Mouse (Mus musculus): ENCODE measurements around the gene Med23.

Med23 gene

DNA sequence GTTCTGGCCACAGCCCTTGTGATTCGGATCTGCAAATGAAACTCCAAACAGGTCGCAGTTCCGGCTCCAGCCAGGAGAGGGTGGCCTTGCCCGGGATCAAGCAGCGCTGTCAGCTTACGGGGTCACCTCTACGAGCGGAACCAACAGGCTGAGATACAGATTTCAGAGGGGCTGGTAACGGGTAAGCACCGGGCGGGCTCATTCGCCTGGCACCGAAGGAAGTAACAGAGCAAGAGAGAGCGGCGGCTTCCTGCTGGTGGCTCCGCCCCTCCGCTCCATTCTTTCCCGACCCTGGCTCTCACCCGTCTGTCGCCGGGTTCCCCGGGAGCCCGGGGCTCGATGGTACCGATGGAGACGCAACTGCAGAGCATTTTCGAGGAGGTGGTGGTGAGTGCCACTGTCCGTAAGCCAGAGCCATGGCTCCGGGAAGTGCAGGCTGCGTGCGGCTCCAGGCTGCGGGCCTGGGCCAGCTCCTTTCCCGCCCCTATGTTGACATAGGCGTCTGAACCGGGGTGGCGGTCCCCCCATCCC, at the start of gene Med23:
Gene Med23 (plus strand): TSS at position 227 of the 531 bp plus-strand sequence.
- DNase-seq (ENCODE audit: low read depth, low spot score) = peak; percentile 98

DNA sequence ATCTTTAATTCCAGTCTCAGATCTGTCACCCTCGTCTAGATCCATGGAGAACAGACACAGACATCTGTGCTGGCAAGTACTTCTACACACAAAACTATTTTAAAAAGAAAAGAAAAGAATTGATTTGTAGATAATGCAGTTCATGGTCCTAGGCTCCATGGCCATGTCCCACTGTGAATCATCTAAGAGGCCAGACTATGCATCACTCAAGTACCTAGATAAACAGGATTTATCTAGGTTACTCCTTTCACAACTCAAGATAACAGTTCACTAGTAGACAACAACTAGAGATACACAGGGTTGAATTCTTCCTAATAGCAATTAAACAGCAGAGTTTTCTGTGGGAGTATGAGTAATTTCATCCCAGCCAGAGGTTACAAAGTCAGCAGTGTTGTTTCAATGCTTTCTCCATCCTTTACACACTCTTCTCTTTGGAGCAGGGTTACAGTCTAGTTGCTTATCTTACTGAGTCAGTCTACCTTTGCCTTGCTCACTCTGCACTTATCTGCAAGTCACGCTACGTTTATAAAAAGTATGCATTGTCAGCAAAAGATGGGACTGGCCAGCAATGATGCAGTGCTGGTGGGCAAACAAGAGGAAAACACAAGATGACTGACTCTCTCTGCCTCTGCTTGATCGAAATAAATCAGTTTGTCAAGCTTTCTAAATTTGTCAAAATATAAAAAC, 47.7 kb upstream of the Med23 start:
- DNase-seq (ENCODE audit: low read depth, low spot score) = no peak

DNA sequence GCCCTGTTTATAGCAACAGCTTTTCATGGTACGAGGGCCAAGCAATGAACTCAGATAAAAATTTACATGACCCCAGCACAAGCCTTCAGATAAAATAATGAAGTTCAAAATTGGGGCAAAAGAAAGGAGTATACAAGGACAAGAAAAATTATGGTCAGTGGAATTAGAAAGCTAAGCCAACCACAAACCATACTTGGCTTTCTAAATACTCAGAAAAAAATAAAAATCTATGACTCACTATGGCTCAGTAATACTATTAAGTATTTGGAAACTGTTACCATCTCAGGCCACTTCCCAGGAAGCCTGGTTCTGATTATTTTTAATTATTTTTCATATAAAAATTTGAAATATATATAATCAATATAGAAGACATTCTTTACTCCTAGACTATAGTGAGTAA, 46.9 kb upstream of the Med23 start:
- no peak for DNase-seq (ENCODE audit: low read depth, low spot score)

DNA sequence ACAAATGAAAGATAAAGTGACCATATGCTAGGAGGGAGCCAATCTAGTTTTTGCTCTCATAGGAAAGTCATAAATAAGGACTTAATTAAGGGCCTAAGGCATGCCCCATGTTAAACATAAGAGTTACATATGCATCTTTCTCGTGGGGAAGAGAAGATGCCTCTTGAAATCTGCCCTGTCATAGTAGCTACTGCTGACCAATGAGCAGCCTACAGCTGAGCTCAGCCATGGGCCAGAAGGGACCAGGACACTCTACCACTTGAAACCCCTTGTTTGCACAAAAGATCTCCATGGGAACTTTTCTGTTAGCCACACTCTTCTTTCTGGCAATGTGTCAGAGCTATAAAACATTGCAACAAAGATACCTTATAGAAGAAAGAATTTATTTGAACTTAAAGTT, 46.5 kb upstream of the Med23 start:
- DNase-seq (ENCODE audit: low read depth, low spot score) = no peak

DNA sequence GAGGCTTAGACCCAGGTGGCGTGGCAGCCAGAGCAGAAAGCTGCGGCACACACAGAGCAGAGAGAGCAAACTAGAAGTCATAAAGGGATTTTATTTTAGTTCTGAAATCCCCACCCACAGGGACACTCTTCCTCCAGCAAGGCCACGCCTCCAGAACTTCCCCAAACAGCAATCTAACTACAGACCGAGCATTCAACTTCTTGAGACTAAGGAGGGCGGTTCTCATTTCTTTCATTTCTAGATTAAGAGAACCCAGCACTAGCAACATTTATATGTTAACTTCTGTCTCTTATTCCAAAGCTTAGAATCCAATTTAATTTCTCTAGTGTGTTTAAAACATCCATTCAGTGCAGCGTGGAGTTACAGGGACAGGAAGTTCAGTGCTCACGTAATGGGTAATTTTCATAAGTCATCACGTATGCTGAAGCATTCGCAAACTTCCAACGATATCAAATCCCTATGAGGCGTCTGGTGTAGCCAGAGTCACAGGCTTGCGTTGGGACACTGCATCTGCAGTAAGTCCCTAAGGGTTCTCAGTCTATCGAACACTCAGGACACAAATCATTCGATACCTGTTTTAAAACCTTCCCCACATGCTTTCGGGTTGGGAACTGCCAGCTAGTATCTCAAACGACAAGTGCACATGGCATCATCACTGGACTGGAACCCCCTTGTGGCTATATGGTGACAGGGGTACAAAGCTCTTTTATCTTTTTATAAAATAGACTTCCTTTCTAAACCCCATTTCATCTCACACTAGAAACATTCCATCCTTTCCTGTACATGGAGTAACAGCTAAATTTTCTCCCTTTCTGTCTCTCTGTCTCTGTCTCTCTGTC, 45.9 kb upstream of the Med23 start:
- no peak for DNase-seq (ENCODE audit: low read depth, low spot score)

DNA sequence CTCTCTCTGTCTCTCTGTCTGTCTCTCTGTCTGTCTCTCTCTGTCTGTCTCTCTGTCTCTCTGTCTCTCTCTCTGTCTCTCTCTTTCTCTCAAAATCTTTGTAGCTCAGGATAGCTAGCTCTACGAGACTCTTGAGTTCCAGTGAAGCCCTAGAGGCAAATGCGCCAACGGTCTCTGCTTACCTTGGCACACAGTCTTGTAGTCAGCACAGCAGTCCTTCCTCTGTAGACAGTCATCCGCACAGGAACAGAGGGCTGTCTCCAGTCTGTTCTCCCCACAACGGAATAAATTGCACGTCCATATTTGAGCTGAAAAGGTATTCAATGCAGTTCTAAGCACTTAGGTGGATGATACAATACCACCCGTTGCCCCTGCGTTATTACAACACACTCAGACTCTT, 45.2 kb upstream of the Med23 start:
- DNase-seq (ENCODE audit: low read depth, low spot score) = no peak

DNA sequence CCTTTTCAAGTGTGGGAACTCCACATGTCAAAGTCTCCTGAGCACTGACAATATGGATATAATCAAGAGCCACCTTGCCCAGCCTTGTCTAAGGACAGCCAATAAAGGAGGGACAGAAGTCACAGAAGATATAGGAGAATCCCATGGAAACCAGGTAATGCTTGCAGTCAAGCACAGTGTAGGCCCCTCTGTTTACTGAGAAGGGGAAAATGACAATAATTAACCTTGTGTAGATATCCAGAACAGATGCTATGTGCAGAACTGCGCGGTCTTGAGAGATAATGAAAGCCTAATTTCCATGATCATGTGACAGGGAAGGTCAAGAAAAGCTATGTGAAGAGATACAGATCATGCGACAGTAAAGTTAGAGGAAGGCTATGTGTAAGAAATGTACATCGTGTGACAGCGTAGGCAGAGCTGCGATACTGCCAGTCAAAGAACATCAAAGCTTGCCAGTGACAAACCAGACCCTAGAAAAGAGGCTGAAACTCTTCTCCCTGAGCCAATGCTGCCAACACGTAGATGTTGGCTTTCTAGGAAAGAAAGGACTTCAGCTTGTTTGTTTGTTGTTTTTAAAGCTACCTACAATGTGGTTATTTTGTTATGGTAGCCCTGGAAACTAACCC, 44.2 kb upstream of the Med23 start:
- DNase-seq (ENCODE audit: low read depth, low spot score) = no peak

DNA sequence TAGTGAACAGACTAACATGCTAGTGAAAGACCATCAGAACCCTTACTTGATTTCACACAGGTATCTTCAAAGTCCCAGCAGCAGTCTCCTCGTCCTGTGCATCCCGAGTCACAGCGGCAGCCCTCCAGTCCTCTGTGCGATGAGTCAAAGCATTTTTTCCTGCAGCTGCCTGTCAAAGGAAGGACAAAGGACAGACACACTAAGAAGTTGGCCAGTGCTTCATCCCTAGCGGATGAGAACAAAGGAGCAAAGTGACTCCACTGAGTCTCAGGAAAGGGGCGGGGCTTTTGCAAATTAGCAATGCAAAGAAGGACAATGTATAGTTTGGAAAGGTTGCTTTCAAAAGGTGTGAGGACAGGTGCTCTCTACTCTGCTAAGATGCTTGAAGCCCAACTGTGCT, 43.7 kb upstream of the Med23 start:
- peak; percentile 88 for DNase-seq (ENCODE audit: low read depth, low spot score)

DNA sequence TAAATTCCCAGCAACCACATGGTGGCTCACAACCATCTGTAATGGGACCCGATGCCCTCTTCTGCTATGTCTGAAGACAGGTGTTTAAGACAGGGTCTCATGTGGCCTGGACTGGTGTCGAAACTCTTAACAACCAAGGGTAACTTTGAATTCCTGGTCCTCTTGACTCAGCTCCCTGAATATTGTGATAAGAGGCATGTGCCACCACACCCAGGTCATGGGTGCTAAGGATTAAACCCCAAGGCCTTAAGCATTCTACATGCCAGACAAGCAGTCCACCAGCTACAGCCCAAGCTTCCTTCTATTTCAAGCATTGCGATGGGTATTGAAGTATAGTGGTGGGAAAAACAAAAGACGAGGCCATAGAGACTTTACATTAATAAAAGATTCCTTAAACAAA, 41.6 kb upstream of the Med23 start:
- DNase-seq (ENCODE audit: low read depth, low spot score) = no peak

DNA sequence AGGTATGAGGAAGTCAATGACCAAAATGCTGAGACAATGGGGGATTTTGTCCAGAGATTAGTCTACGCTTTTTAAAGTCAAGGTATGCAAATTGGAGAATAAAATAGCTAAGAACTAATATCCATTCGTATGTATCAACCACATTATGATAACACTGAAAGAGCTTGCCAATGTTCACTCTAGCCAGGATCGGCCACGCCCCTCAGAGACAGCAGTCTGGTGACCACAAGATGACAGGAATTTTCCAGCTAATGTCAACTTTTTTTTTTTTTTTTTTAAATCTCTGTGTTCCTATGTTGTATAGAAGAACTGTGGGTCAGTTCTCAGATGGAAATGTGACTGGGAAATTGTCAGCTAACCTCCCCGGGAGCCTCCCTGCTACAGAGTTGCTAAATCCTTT, 39.3 kb upstream of the Med23 start:
- DNase-seq (ENCODE audit: low read depth, low spot score) = no peak

DNA sequence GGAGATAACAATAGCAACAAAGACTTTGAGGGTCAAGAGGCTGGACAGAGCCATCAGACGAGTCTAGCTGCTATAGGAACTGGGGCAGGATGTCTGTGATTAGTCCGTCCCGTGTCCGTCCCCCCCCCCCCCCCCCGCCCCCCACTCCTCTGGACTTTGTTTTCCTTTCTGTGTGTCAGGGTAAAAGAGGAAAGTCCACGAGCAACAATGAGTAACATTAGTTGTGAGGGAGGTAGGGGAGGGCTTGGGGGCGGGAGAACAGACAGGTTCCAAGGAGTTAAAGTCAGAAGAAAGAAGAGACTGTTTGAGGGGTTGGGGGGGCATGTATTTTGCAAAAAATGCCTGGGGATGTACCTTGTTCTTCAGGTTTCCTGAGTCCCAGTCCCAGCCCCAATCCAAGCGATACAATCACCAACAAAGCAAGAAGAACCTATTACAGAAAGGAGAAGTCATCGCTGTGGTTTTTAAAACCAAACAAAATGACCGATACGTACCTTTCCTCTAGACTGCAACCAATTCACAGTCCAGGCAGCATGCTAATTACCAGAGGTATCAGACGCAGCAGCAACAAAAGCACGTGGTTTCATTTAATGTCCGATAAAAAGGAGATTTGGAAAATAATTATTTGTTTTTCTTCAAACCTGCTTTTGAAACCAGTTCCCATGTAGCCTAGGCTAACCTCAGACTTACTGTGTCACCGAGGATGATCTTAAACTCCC, 38.2 kb upstream of the Med23 start:
- DNase-seq (ENCODE audit: low read depth, low spot score) = no peak

DNA sequence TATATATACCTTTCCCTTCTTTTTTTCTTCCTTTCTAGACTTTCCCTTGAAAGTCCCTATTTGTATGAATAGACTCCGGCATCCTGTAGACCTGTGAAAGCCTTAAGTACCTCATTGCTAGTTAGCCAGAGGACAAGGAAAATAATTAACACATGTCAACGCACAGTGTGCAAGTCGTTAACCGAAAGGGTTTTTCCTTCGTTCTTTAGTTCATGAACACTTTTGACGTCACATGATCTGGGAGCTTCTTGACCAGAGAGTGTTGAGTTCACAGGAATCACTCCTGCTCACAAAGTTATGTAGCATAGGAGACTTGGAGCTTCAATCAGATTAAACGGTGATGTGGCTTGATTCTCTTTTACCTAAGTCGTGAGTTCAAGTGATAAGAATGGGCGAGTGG, 37.5 kb upstream of the Med23 start:
- DNase-seq (ENCODE audit: low read depth, low spot score) = no peak

DNA sequence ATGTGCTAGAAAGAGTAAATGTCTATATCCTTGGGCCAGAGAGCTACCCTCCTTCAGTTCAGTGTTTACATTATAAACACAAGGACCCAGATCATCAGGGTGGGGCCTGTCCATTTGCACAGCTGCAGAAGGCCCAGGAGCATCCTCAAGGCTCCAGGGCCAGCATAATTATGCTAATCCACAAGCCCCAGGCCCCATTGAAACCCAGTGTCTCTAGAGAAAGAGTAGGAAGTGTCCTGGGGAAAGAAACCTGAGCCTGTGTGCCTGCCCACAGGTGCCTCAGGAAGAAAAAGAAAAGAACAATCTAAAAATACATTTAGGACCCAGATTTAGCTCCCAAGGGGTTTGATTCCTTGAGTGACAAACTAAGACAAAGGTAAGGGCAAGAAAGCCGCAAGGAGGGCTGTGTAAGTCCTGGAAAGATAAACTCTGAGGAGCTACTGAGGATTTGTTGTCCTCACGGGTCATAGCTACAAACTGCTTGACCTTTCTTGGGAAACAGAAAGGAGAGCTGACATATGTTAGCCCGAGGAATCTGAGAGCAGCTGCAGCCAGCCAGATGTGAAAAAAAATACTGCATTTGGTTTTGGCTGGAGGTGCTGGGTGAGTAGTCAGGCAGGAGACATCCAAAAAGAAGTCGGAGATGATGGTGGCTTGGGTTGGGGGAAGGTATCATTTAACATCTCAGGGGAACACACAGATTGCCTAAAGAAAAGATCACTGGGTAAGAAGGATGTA, 35.0 kb upstream of the Med23 start:
- peak; percentile 77 for DNase-seq (ENCODE audit: low read depth, low spot score)

DNA sequence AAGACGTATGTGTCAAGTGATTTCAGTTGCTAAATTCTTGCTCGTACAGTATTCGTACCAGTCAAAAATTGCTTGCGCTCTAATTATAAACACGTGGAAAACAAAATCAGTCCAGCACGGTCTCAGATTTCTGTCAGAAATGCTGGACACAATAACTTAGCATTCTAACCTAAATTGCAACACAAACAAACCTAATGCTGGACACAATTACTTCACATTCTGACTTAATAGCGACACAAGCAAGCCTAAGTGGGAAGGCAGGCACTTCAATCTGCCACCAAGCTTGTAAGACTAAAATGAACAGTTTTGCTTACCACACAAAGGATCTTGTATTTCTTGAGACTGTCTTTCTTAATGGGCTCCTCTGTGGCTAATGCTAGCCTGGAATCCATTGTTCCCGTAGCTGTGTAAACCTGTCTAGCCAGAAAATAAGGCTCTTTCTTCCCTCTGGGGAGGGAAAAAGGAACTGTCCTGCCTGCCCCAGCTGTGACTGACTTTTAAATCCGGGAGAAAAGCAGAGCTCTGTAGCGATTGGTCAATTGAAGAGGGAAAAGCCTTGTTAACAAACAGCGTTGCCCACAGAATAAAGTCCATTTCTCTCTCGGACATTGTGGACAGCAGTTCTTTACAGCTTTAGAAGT, 34.0 kb upstream of the Med23 start:
- no peak for DNase-seq (ENCODE audit: low read depth, low spot score)

DNA sequence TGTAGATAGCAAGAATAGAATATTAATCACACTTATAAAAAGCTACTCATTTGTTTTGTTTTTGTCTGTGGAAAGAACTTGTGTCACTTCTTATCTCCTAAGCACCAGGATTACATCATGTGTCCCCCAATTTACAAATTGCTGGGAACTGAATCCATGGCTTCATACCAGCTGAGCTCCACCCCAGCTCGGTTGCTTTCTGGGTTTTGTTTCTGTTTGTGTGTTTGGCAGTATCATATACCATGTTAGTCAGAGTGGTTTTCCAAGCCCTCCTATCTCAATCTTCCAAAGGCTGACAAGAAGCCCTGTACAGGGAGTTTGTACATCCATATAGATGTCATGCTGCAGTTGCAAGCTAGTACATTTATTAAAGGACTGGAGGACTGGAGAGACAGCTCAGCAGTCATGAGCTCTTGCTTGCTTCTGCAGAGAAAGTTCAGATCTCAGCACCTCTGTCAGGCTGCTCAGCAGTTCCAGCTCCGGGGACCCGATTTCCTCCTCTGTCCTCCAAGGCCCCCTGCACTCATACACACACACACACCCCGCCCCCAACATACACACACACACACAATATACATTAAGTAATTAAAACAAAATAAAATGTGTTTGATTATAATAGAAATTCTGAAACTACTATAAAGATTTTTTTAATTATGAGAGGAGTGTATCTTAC, 33.3 kb upstream of the Med23 start:
- DNase-seq (ENCODE audit: low read depth, low spot score) = no peak

DNA sequence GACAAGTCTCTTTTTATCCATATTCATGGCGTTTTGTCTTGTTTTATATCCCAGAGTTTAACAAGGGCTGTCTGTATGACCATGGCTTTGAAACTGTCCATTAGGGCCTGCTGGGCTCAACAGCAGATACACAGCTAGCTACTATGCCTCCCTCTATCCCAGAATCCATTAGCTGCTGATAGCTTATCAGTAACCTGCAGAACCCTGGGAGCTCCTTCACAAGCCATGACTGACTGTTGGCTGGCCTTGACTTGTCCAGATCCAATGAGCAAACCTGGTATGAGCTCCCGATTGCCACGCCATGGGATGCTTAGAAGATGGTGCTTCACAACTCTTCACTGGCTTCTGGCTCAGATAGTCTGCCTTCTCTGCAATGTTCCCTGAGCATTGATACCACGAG, 29.0 kb upstream of the Med23 start:
- no peak for DNase-seq (ENCODE audit: low read depth, low spot score)

DNA sequence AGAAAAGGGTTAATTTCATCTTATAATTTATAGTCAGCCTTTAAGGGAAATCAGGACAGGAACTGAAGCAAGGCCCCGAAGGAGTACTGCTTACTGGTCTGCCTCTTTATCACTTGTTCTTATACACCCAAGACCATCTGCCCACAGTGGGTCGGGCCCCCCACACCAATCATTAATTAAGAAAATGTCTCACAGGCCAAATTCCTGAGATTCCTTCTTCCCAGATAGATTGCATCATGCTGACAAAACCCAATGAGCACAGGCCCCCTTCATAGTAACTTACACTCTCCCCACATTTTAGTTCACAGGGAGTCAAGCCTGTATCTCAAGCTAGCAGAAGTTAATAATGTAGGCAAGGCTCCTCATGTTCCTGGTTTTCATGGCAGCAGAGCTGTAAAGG, 27.8 kb upstream of the Med23 start:
- DNase-seq (ENCODE audit: low read depth, low spot score) = no peak

DNA sequence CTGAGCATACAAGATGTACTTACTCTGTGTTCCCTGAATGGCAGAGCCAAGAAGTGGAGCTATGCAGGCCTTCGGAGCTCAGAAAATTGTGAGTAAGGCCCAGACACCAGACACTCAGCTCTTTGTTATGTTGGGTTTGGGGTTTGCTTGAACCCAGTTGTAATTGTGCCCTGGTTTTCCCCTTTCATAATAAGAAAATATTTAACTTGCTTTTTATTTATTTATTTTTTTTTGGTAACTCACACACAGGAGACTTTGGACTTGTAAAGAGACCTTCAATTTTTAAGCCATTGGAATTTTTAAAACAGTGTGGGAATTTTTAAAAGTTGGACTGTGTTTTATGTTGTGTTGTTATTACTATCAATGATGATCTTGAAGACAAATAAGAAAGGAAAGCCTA, 27.1 kb upstream of the Med23 start, which contains the start of gene Enpp3:
Gene Enpp3 (minus strand): TSS at position 148 of the 400 bp plus-strand sequence.
- DNase-seq (ENCODE audit: low read depth, low spot score) = no peak

DNA sequence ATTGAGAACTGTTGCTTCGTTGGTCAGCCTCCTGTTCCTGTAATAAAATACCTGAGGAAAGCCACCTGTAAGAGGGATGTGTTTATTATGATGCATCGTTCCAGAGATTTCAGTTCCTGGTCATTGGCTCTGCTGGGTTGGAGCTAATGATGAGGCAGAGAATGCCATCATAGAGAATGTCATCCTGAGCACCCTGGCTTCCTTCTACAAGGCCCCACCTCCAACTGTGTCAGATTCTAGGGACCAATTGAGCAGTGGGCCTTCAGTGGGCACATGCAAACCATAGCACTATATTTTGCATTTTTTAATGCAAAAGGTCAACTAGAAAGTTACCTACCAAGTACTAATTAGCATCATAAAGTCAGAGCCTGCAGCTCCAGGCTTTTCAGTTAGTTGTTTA, 6.6 kb upstream of the Med23 start:
- peak; percentile 37 for DNase-seq (ENCODE audit: low read depth, low spot score)

DNA sequence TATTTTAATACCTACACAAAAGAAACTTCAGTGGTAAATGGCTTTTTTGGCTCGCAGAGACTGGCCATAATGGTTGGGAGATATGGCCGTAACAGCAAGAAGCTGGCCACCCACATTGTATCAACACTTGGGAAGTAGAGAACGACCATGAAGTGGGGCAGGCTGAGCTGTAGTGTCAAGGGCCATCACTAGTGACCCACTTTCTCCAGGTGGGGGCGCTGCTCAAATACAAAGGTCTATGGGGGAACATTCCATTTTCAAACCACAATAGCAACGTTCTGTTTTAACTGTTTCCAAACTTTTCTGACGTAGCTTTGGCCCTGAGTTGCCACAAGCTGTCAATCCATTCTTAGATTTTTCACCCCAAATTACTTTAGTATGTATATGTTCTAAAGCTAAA, 5.4 kb upstream of the Med23 start:
- peak; percentile 19 for DNase-seq (ENCODE audit: low read depth, low spot score)
